Mouse (Mus musculus) stomach, postnatal 0 days (tissue): Measurements from ENCODE around the gene Gpr108. TPM values are rescaled to one million over a fixed set of nuclear protein-coding genes. Genes with fewer than 3 reads are reported as not detected.

Experiments used
- ATAC-seq: fragments of 200-750 bp; cut with Nextera tagmentation; 2 replicates; pipeline ENCODE4 v1.8.0; 2017; ENCODE audit not compliant: low FRiP score, low TSS enrichment
- DNase-seq: peaks from one replicate; pipeline ENCODE4 v3.0.0-alpha.2; 2016; ENCODE audit warnings: low spot score
- H3K27ac ChIP-seq: fragments of 300-500 bp; sonication (generic); replicated peaks from 2 replicates; pipeline ENCODE4 v1.5.1; 2014; ENCODE audit warnings: mild to moderate bottlenecking, control low read depth
- H3K27me3 ChIP-seq: fragments of 300-500 bp; sonication (generic); 2 replicates; pipeline ENCODE4 v1.6.1; 2014; ENCODE audit warnings: low read length; ENCODE audit not compliant: control insufficient read depth, insufficient read depth
- H3K36me3 ChIP-seq: fragments of 300-500 bp; sonication (generic); 2 replicates; pipeline ENCODE4 v1.6.1; 2014; ENCODE audit warnings: low read length, mixed read lengths; ENCODE audit not compliant: control insufficient read depth, insufficient read depth
- H3K4me1 ChIP-seq: fragments of 300-500 bp; sonication (generic); replicated peaks from 2 replicates; pipeline ENCODE4 v1.6.1; 2014; ENCODE audit warnings: antibody characterized with exemption; ENCODE audit not compliant: control insufficient read depth, insufficient read depth
- H3K4me2 ChIP-seq: fragments of 300-500 bp; sonication (generic); replicated peaks from 2 replicates; pipeline ENCODE4 v1.6.1; 2014; ENCODE audit warnings: low read depth, mild to moderate bottlenecking, control low read depth, moderate library complexity
- H3K4me3 ChIP-seq: fragments of 300-500 bp; sonication (generic); 2 replicates; pipeline ENCODE4 v1.5.1; 2014; ENCODE audit warnings: low read depth, low read length, control low read depth
- H3K9ac ChIP-seq: fragments of 300-500 bp; sonication (generic); 2 replicates; pipeline ENCODE4 v1.6.1; 2014; ENCODE audit warnings: mild to moderate bottlenecking, low read length, control low read depth, mixed read lengths
- H3K9me3 ChIP-seq: fragments of 300-500 bp; sonication (generic); 2 replicates; pipeline ENCODE4 v1.6.1; 2016; ENCODE audit warnings: low read length; ENCODE audit not compliant: control insufficient read depth
- CTCF ChIP-seq: IDR thresholded peaks from 2 replicates; pipeline ENCODE4 v1.5.1; 2016; ENCODE audit warnings: antibody characterized with exemption, low read depth, mild to moderate bottlenecking, moderate library complexity
- EP300 ChIP-seq: optimal IDR thresholded peaks from 2 replicates; pipeline ENCODE3; 2016; ENCODE audit warnings: antibody characterized with exemption
- WGBS: fragments of 180-500 bp; shearing (Covaris S2); extraction: QIAGEN DNeasy Blood & Tissue Kit; methylation state at CpG from one replicate; pipeline ENCODE4 v1.1.7; 2014; 5-methylcytosine and 5-hydroxymethylcytosine counted together
- polyA plus RNA-seq: library from polyadenylated mRNA; unstranded; fragments of >200 nt; fragmentation: Nextera tagmentation; extraction: Ambion mirVana; gene quantifications from 2 replicates; pipeline ENCODE4 v1.2.1, GENCODE M21; 2015

Gene Gpr108
- polyA plus RNA-seq, 1 experiment from 2014 or later: 48.0 TPM

DNA sequence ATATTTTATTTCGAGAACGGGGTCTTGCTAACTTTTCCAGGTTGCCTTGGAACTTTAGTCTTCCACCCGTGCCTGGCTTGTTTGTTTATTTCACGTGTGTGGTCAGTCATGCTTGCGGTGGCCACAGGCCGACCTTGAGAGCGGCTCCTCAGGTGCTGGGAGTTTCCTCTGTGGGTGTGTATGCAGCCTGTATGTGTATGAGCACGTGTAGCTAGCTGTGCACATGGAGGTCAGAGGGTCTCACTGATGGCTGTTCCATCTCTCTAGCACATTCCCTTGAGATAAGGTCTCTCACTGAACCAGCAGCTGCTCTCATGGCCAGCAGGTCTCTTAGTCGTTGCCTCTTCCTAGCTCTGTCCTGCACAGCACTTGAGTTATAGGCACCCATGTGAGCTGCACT is 12.1 kb upstream of the Gpr108 start:
- WGBS: 84% methylated on average over 9 of the region's 9 CpGs

DNA sequence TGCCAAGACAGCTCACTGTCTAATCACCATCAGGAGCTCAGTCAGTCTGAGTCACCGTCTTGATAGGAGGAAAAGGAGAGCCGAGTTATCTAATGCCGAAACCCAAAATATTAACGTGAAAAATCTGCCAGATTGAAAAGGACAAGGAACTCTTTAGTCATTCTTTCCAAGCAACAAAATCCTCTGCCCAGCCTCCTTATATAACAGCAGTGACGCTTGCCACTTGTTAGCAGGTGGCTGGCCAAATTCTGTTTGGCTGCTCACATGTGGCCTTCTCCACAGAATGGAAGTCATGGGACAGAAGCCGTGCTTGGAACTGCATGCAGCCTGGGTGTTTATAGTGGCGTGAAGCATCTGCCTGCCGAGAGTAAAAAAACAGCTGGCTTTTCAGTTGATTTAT is 11.5 kb upstream of the Gpr108 start:
- TF ChIP-seq EP300 (no peak), CTCF (no peak)
- DNase-seq: no peak
- no peak overlapping the region for H3K4me2 ChIP-seq
- no peaks in the 10 kb centered on the region for H3K9me3 ChIP-seq
- H3K27me3 ChIP-seq: no peaks in the 10 kb centered on the region
- 77% methylated on average over 8 of the region's 8 CpGs for WGBS
- H3K4me3 ChIP-seq: no peak overlapping the region
- no peak overlapping the region for H3K27ac ChIP-seq
- H3K36me3 ChIP-seq: peaks cover 27% of the 10 kb centered on the region
- peaks cover 1% of the 10 kb centered on the region for H3K4me1 ChIP-seq
- no peak overlapping the region for H3K9ac ChIP-seq
- no peak for ATAC-seq

More for the DNA sequence above, 12.1 kb upstream of the Gpr108 start:
- no peak for ATAC-seq
- TF ChIP-seq EP300 (no peak), CTCF (no peak)
- Histone ChIP-seq H3K36me3 (peaks cover 24% of the 10 kb centered on the region), H3K4me1 (peaks cover 4% of the 10 kb centered on the region), H3K9me3 (no peaks in the 10 kb centered on the region), H3K4me3 (no peak overlapping the region), H3K9ac (no peak overlapping the region), H3K4me2 (no peak overlapping the region), H3K27me3 (no peaks in the 10 kb centered on the region), H3K27ac (no peak overlapping the region)
- no peak for DNase-seq

DNA sequence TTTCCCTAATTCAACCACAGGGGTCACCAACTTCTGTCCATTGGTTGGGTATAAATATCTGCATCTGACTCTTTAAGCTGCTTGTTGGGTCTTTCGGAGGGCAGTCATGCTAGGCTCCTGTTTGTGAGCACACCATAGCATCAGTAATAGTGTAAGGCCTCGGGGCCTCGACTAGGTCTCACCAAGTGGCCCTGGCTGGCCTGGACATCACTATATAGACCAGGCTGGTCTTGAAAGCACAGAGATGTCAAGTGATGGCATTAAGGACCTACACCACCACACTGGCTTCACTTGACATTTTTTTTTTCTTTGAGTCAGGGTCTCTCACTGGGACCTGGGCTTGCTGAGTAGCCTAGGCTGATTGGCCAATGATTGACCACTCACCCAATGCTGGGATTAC is 9.9 kb upstream of the Gpr108 start:
- 93% methylated on average over 3 of the region's 3 CpGs for WGBS
- Histone ChIP-seq H3K4me1 (no peaks in the 10 kb centered on the region), H3K27me3 (no peaks in the 10 kb centered on the region), H3K4me2 (no peak overlapping the region), H3K9me3 (no peaks in the 10 kb centered on the region), H3K27ac (no peak overlapping the region), H3K4me3 (no peak overlapping the region), H3K9ac (no peak overlapping the region), H3K36me3 (peaks cover 38% of the 10 kb centered on the region)
- ATAC-seq (no peak), DNase-seq (no peak)
- TF ChIP-seq CTCF: no peak
- no peak for TF ChIP-seq EP300

DNA sequence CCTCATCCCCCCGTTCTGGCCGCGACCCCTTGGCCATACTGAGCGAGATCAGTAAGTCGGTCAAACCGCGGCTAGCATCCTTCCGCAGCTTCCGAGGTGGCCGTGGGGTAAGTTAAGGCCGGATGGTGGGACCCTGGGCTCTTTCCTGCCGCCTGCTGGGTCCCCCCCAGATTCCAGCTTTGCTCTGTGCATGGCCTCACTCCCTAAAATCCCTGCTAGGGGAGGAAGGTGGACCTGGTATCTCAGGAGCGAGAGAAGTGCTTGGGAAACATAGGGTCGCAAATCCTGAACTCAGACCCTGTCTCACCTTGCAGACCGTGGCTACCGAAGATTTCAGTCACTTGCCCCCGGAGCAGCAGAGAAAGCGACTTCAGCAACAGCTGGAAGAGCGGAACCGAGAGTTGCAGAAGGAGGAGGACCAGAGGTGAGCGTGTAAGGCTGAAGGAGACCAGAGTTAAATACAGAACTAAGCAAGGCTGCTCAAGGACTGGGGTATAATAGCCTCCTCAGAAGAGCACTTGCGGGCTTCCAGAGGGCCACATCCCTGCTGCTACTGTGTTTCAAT is 8.8 kb upstream of the Gpr108 start:
- DNase-seq: no peak
- H3K4me2 ChIP-seq: no peak overlapping the region

DNA sequence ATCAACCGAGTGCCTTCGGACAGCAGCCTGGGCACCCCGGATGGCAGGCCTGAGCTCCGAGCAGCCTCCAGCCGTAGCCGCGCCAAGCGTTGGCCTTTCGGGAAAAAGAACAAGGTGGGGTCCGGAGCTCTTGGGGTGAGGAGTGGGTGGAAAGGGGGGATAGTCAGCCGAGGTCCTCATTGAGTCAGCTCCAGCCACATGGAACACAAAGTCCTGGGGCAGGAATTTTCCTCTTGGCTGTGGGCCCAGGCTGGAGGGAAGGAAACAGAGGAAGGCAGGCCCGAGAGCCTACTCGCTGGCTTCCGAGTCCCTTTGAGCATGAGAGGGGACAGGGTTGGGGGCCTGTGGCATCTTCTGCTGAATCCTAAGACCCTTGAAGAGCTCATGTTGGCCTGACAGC is 7.1 kb upstream of the Gpr108 start:
- TF ChIP-seq CTCF (no peak), EP300 (no peak)
- no peak for DNase-seq
- H3K36me3 ChIP-seq: peaks cover 25% of the 10 kb centered on the region
- ATAC-seq: no peak
- no peak overlapping the region for H3K27ac ChIP-seq
- no peaks in the 10 kb centered on the region for H3K27me3 ChIP-seq
- H3K4me3 ChIP-seq: no peak overlapping the region
- H3K4me1 ChIP-seq: no peaks in the 10 kb centered on the region
- H3K9me3 ChIP-seq: no peaks in the 10 kb centered on the region
- H3K9ac ChIP-seq: no peak overlapping the region
- H3K4me2 ChIP-seq: no peak overlapping the region
- WGBS: 84% methylated on average over 14 of the region's 14 CpGs

More for the DNA sequence above, 8.8 kb upstream of the Gpr108 start:
- no peak overlapping the region for H3K9ac ChIP-seq
- TF ChIP-seq EP300 (no peak), CTCF (no peak)
- 93% methylated on average over 22 of the region's 22 CpGs for WGBS
- no peaks in the 10 kb centered on the region for H3K4me1 ChIP-seq
- H3K36me3 ChIP-seq: peaks cover 33% of the 10 kb centered on the region
- H3K9me3 ChIP-seq: no peaks in the 10 kb centered on the region
- no peaks in the 10 kb centered on the region for H3K27me3 ChIP-seq
- H3K27ac ChIP-seq: no peak overlapping the region
- no peak for ATAC-seq
- no peak overlapping the region for H3K4me3 ChIP-seq

DNA sequence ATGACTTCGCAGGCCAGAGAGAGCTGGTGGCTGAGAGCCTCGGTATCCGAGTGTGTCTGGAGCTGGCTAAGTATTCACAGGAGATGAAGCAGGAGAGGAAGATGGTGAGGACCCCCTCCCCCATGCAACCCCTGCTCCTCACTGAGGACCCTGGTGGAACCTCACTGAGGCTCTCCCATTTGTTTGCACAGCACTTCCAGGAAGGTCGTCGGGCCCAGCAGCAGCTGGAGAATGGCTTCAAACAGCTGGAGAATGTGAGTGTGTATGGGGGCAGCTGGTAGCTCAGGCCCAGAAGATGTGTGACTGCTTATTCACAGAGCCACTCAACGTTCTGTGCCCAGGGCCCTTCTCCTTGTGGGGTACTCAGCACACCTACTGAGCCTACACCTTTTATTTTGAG is 5.1 kb upstream of the Gpr108 start:
- no peak for ATAC-seq
- Histone ChIP-seq H3K27ac (no peak overlapping the region), H3K9me3 (no peaks in the 10 kb centered on the region), H3K4me1 (peaks cover 3% of the 10 kb centered on the region; the same call in 1 of the 2 replicates), H3K9ac (no peak overlapping the region; the same call in 1 of the 2 replicates), H3K27me3 (no peaks in the 10 kb centered on the region), H3K4me3 (no peak overlapping the region), H3K36me3 (peaks cover 22% of the 10 kb centered on the region), H3K4me2 (no peak overlapping the region)
- WGBS: 53% methylated on average over 6 of the region's 6 CpGs
- no peak for TF ChIP-seq CTCF
- TF ChIP-seq EP300: no peak
- DNase-seq: no peak
